In genomic region chr7:45919761-45920160, GRCm38 (mm10) we compare ENCODE assay signal across 1 mouse cellular context.
TF ChIP-seq lines count a peak whose summit lies in the region.

No protein-coding gene starts in this region.

TF ChIP-seq in C2C12, 6 proteins besides CTCF, POLR2A, EP300 and RAD21:
- TF ChIP-seq CEBPB (IDR thresholded peaks at IDR 0.05; ENCODE audit: low read depth) (no peak), MAX (IDR thresholded peaks at IDR 0.05) (peak; percentile 26)
